Mouse (Mus musculus) cerebellum, adult 2 months (tissue): ENCODE data around the gene Emc8.

Source experiments
- CTCF ChIP-seq: fragments of 200-500 bp; IDR thresholded peaks from 2 replicates; pipeline ENCODE4 v1.5.1; 2011; ENCODE audit warnings: low read depth, mild to moderate bottlenecking, control low read depth, low read length, moderate library complexity, borderline replicate concordance; ENCODE audit not compliant: insufficient read depth
- POLR2A ChIP-seq: fragments of 200-500 bp; IDR thresholded peaks from 2 replicates; pipeline ENCODE4 v1.6.1; 2011; ENCODE audit warnings: low read length, control low read depth, borderline replicate concordance; ENCODE audit not compliant: insufficient read depth

DNA sequence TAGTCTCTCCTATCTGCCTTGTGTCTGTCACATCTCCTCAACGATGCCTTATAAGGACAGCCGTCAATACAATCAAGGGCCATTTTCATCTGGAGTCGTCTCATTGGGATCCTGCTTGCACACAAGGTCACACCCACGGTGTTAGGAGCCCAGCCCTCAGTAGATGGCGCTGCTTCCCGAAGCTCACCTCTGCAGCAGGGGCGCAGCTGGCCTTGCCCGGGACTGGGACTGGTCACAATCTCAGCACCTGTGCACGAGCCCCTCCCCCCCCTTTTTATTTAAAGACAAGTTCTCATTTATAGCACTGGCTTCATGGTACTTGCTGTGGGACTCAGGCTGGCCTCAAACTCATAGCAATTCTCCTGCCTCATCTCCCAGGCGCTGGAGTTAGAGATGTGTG lies 15.2 kb upstream of the Emc8 start:
- peak; percentile 51 for TF ChIP-seq CTCF
- TF ChIP-seq POLR2A, result no peak
